Mouse (Mus musculus): ENCODE measurements around the gene Tagln2. TPM values are rescaled to one million over a fixed set of nuclear protein-coding genes. Genes with fewer than 3 reads are reported as not detected.

Tagln2 gene
- polyA plus RNA-seq, 1 experiment = 393 TPM

- H3K4me3 ChIP-seq = no peak overlapping the region
- H3ac ChIP-seq (ENCODE audit: control insufficient read depth, insufficient read length) = no peak overlapping the region
- no peak for TF ChIP-seq MYOD1 (IDR thresholded peaks at IDR 0.05; ENCODE audit: control insufficient read depth in 1 of 3, insufficient read length in 2 of 3, low read depth in 2 of 3)
- no peak for TF ChIP-seq MAX (IDR thresholded peaks at IDR 0.05; ENCODE audit: low read depth)
- TF ChIP-seq CEBPB (IDR thresholded peaks at IDR 0.05; ENCODE audit: insufficient read depth, poor library complexity, severe bottlenecking) = no peak
- TF ChIP-seq E2F4 (IDR thresholded peaks at IDR 0.05; ENCODE audit: insufficient read depth) = no peak
- TF ChIP-seq USF1 (IDR thresholded peaks at IDR 0.05; ENCODE audit: low read depth) = no peak
- TF ChIP-seq POLR2AphosphoS2 (IDR thresholded peaks at IDR 0.05; ENCODE audit: insufficient read length, low read depth) = no peak
- H3K79me2 ChIP-seq (ENCODE audit: control insufficient read depth, insufficient read depth) = no peaks in the 10 kb centered on the region
- H3K36me3 ChIP-seq (ENCODE audit: control insufficient read depth, insufficient read depth) = no peaks in the 10 kb centered on the region
- no peaks in the 10 kb centered on the region for H3K27me3 ChIP-seq (ENCODE audit: control insufficient read depth, insufficient read depth, insufficient read length)
- H3K4me2 ChIP-seq (ENCODE audit: low read depth) = no peak overlapping the region
These were observed 49.5 kb downstream of the Tagln2 start for GRCm38 (mm10) chr1:172549314-172549713.

- H3K79me2 ChIP-seq (ENCODE audit: control insufficient read depth, insufficient read depth) = no peaks in the 10 kb centered on the region
- no peak overlapping the region for H3K4me2 ChIP-seq (ENCODE audit: low read depth)
- H3K27me3 ChIP-seq (ENCODE audit: control insufficient read depth, insufficient read depth, insufficient read length) = no peaks in the 10 kb centered on the region
- TF ChIP-seq E2F4 (IDR thresholded peaks at IDR 0.05; ENCODE audit: insufficient read depth) = no peak
- no peak for TF ChIP-seq MYOD1 (IDR thresholded peaks at IDR 0.05; ENCODE audit: control insufficient read depth in 1 of 3, insufficient read length in 2 of 3, low read depth in 2 of 3)
- no peak for TF ChIP-seq POLR2A (IDR thresholded peaks at IDR 0.05; ENCODE audit: insufficient read length, low read depth)
- no peak for TF ChIP-seq POLR2AphosphoS2 (IDR thresholded peaks at IDR 0.05; ENCODE audit: insufficient read length, low read depth)
- no peak for TF ChIP-seq TCF12 (IDR thresholded peaks at IDR 0.05; ENCODE audit: insufficient read depth, poor library complexity, severe bottlenecking)
- TF ChIP-seq USF1 (IDR thresholded peaks at IDR 0.05; ENCODE audit: low read depth) = no peak
- no peak for TF ChIP-seq CEBPB (IDR thresholded peaks at IDR 0.05; ENCODE audit: insufficient read depth, poor library complexity, severe bottlenecking)
- no peak for TF ChIP-seq MYOG (IDR thresholded peaks at IDR 0.05; ENCODE audit: control insufficient read depth in 1 of 3, insufficient read depth in 1 of 3, insufficient read length in 2 of 3, low read depth in 2 of 3)
- TF ChIP-seq TCF3 (IDR thresholded peaks at IDR 0.05; ENCODE audit: insufficient read length, low read depth) = no peak
- TF ChIP-seq REST (IDR thresholded peaks at IDR 0.05; ENCODE audit: insufficient read depth, insufficient read length) = no peak
- no peak for TF ChIP-seq SRF (IDR thresholded peaks at IDR 0.05; ENCODE audit: control insufficient read depth, insufficient read length, low read depth)
- no peak for TF ChIP-seq MAX (IDR thresholded peaks at IDR 0.05; ENCODE audit: low read depth)
- H3K4me3 ChIP-seq = no peak overlapping the region
- no peak overlapping the region for H3ac ChIP-seq (ENCODE audit: control insufficient read depth, insufficient read length)
- H3K36me3 ChIP-seq (ENCODE audit: control insufficient read depth, insufficient read depth) = no peaks in the 10 kb centered on the region
These were observed 49.9 kb downstream of the Tagln2 start for GRCm38 (mm10) chr1:172549717-172550116.

GRCm38 (mm10) chr1:172550551-172550951 lies 50.7 kb downstream of the Tagln2 start:
- TF ChIP-seq E2F4 (IDR thresholded peaks at IDR 0.05; ENCODE audit: insufficient read depth) (no peak), MYOD1 (IDR thresholded peaks at IDR 0.05; ENCODE audit: control insufficient read depth in 1 of 3, insufficient read length in 2 of 3, low read depth in 2 of 3) (no peak), SRF (IDR thresholded peaks at IDR 0.05; ENCODE audit: control insufficient read depth, insufficient read length, low read depth) (no peak), CEBPB (IDR thresholded peaks at IDR 0.05; ENCODE audit: insufficient read depth, poor library complexity, severe bottlenecking) (no peak), REST (IDR thresholded peaks at IDR 0.05; ENCODE audit: insufficient read depth, insufficient read length) (no peak), MAX (IDR thresholded peaks at IDR 0.05; ENCODE audit: low read depth) (no peak), TCF12 (IDR thresholded peaks at IDR 0.05; ENCODE audit: insufficient read depth, poor library complexity, severe bottlenecking) (no peak), POLR2AphosphoS2 (IDR thresholded peaks at IDR 0.05; ENCODE audit: insufficient read length, low read depth) (no peak), MYOG (IDR thresholded peaks at IDR 0.05; ENCODE audit: control insufficient read depth in 1 of 3, insufficient read depth in 1 of 3, insufficient read length in 2 of 3, low read depth in 2 of 3) (no peak), USF1 (IDR thresholded peaks at IDR 0.05; ENCODE audit: low read depth) (no peak), POLR2A (IDR thresholded peaks at IDR 0.05; ENCODE audit: insufficient read length, low read depth) (no peak), TCF3 (IDR thresholded peaks at IDR 0.05; ENCODE audit: insufficient read length, low read depth) (no peak)
- Histone ChIP-seq H3ac (ENCODE audit: control insufficient read depth, insufficient read length) (no peak overlapping the region), H3K4me2 (ENCODE audit: low read depth) (no peak overlapping the region), H3K36me3 (ENCODE audit: control insufficient read depth, insufficient read depth) (no peaks in the 10 kb centered on the region), H3K79me2 (ENCODE audit: control insufficient read depth, insufficient read depth) (no peaks in the 10 kb centered on the region), H3K4me3 (no peak overlapping the region), H3K27me3 (ENCODE audit: control insufficient read depth, insufficient read depth, insufficient read length) (no peaks in the 10 kb centered on the region)

- no peak overlapping the region for H3K4me2 ChIP-seq (ENCODE audit: low read depth)
- no peaks in the 10 kb centered on the region for H3K79me2 ChIP-seq (ENCODE audit: control insufficient read depth, insufficient read depth)
- TF ChIP-seq MAX (IDR thresholded peaks at IDR 0.05; ENCODE audit: low read depth) (no peak), CEBPB (IDR thresholded peaks at IDR 0.05; ENCODE audit: insufficient read depth, poor library complexity, severe bottlenecking) (no peak), SRF (IDR thresholded peaks at IDR 0.05; ENCODE audit: control insufficient read depth, insufficient read length, low read depth) (no peak), MYOG (IDR thresholded peaks at IDR 0.05; ENCODE audit: control insufficient read depth in 1 of 3, insufficient read depth in 1 of 3, insufficient read length in 2 of 3, low read depth in 2 of 3) (no peak), POLR2AphosphoS2 (IDR thresholded peaks at IDR 0.05; ENCODE audit: insufficient read length, low read depth) (no peak), E2F4 (IDR thresholded peaks at IDR 0.05; ENCODE audit: insufficient read depth) (no peak), POLR2A (IDR thresholded peaks at IDR 0.05; ENCODE audit: insufficient read length, low read depth) (no peak), MYOD1 (IDR thresholded peaks at IDR 0.05; ENCODE audit: control insufficient read depth in 1 of 3, insufficient read length in 2 of 3, low read depth in 2 of 3) (no peak), USF1 (IDR thresholded peaks at IDR 0.05; ENCODE audit: low read depth) (no peak), TCF12 (IDR thresholded peaks at IDR 0.05; ENCODE audit: insufficient read depth, poor library complexity, severe bottlenecking) (no peak), REST (IDR thresholded peaks at IDR 0.05; ENCODE audit: insufficient read depth, insufficient read length) (no peak), TCF3 (IDR thresholded peaks at IDR 0.05; ENCODE audit: insufficient read length, low read depth) (no peak)
- no peak overlapping the region for H3ac ChIP-seq (ENCODE audit: control insufficient read depth, insufficient read length)
- H3K27me3 ChIP-seq (ENCODE audit: control insufficient read depth, insufficient read depth, insufficient read length) = peaks cover under 1% of the 10 kb centered on the region
- H3K36me3 ChIP-seq (ENCODE audit: control insufficient read depth, insufficient read depth) = no peaks in the 10 kb centered on the region
- H3K4me3 ChIP-seq = no peak overlapping the region
These were observed 51.2 kb downstream of the Tagln2 start for GRCm38 (mm10) chr1:172551009-172551408.
